Mouse (Mus musculus) cortical plate, adult 2 months (tissue): Measurements from ENCODE around the gene AL607142.1.

Experiments used
- CTCF ChIP-seq: fragments of 200-500 bp; IDR thresholded peaks from 2 replicates; pipeline ENCODE4 v1.5.1; 2011; ENCODE audit warnings: mild to moderate bottlenecking, control low read depth, low read length; ENCODE audit not compliant: insufficient read depth; ENCODE audit errors: extremely low read depth
- POLR2A ChIP-seq: fragments of 200-500 bp; IDR thresholded peaks from 2 replicates; pipeline ENCODE4 v1.6.1; 2011; ENCODE audit warnings: mild to moderate bottlenecking, low read length, control low read depth; ENCODE audit not compliant: insufficient read depth; ENCODE audit errors: extremely low read depth

- TF ChIP-seq POLR2A (no peak), CTCF (no peak)
These were observed at the start of gene AL607142.1 for GRCm38 (mm10) chr4:120064696-120065095.
